Mouse (Mus musculus) left cerebral cortex, adult 8-10 months (tissue): ENCODE measurements around the gene Rnft2. TPM values are rescaled to one million over a fixed set of nuclear protein-coding genes. Genes with fewer than 3 reads are reported as not detected.

Experiments used
- DNase-seq, 2 experiments: peaks; one replicate each; pipeline ENCODE4 v3.0.0; 2022; ENCODE audit warnings: low spot score in 2 of 2
- total RNA-seq, 4 experiments: library from RNA; stranded (reverse); gene quantifications; 2 replicates each; pipeline ENCODE4 v1.2.4; 2022

The Rnft2 gene
- total RNA-seq, 4 experiments from 2014 or later: 70.1 to 81.7 (median 76.0) TPM

DNA sequence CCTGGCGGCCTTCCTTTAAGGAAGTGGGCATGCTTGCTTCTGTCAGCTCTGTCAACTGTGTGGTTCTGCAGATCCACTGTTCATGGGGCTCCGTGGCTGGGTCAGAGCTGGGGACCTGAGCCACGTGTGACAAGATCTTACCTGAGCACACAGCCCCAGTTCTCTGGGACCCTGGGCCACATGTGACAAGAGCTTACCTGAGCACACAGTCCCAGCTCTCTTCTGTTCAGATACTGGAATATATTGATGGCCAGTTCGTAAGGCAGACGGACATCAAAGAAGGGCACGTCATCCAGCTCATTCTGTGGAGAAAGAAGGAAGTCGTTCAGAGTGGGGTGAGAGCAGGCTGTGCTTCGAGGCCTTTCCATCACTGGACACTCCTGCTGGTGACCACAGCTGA, 102.4 kb downstream of the Rnft2 start:
- no peak for DNase-seq

Other genes with a start within 250 kb of the Rnft2 start
- 10 to 100 TPM; 84.0 to 92.2 (median 89.0) TPM for gene Tesc, start 217.4 kb downstream of the Rnft2 start, total RNA-seq
- gene Fbxw8, start 89.7 kb downstream of the Rnft2 start, total RNA-seq: 10 to 100 TPM; 30.5 to 33.5 (median 31.6) TPM
- gene Hrk, start 80.5 kb downstream of the Rnft2 start, total RNA-seq: 10 to 100 TPM; 20.5 to 24.4 (median 22.5) TPM
- 10 to 100 TPM; 12.1 to 14.6 (median 12.3) TPM for gene 2410131K14Rik, start 111 bp upstream of the Rnft2 start, total RNA-seq